Mouse (Mus musculus): ENCODE measurements at regions not wholly inside any gene's neighbourhood (a gene's known extent, or its start where the extent isn't known, plus 50 kb on each side); places are given as distances from the start of the nearest gene placed in this dataset.

DNA sequence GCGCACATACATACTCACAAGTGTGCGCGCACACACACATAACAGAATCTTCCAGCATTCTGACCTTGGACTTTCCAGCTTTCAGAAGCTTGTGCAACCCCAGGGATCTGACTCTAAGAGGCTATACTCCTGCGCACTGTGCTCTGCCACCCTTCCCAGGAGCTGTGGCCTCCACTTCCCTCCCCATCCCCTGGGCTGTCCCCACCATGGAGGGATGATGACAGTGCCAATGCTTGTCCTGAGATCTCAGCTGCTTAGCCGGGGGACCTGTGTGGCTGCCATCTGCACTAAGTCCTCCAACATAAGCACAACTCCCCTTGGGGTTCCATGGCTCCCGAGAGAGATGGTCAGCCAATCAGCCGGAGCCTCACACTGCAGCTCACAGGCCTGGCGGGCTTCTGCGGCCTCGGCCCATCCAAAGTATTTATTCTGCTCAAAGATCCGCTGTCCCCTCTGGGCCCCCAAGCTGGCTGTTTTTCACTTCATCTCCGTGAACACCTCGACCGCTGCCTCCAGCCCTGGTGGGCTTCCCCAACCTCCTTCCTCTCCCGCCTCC lies 412.3 kb downstream of the Ajap1 start:
- Histone ChIP-seq H3K36me3 (ENCODE audit: control insufficient read depth, insufficient read depth, low read length, poor library complexity, severe bottlenecking) (no peaks in the 10 kb centered on the region), H3K27me3 (ENCODE audit: control insufficient read depth, insufficient read depth, low read length, poor library complexity, severe bottlenecking) (no peaks in the 10 kb centered on the region)
- DNase-seq (ENCODE audit: low read depth, low spot score) = no peak

DNA sequence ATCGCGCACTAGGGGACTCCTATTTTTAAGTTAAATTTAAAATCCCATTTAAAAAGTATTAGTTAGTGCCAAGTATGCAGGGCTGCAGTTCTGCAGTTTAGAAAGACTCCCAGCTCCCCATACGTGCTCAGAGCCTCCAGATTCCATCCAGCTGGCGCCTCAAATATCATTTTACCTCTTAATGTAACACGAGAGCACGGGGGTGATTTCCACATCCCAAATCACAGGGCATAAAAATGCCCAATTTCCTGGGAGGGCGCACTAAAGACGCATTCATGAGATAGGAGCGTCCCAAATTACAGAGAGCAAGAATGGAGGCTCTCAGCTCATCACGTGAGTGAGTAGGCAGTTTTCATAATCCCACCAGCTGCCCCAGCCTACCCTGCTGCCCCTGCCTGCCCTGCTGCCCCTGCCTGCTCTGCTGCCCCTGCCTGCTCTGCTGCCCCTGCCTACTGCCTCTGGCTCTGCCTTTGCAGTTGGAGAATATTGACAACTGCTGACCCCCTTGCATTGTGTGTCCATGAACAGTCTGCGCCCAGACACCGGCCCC lies 414.1 kb downstream of the Ajap1 start:
- Histone ChIP-seq H3K36me3 (ENCODE audit: control insufficient read depth, insufficient read depth, low read length, poor library complexity, severe bottlenecking) (no peaks in the 10 kb centered on the region), H3K27me3 (ENCODE audit: control insufficient read depth, insufficient read depth, low read length, poor library complexity, severe bottlenecking) (no peaks in the 10 kb centered on the region)
- DNase-seq (ENCODE audit: low read depth, low spot score) = no peak

DNA sequence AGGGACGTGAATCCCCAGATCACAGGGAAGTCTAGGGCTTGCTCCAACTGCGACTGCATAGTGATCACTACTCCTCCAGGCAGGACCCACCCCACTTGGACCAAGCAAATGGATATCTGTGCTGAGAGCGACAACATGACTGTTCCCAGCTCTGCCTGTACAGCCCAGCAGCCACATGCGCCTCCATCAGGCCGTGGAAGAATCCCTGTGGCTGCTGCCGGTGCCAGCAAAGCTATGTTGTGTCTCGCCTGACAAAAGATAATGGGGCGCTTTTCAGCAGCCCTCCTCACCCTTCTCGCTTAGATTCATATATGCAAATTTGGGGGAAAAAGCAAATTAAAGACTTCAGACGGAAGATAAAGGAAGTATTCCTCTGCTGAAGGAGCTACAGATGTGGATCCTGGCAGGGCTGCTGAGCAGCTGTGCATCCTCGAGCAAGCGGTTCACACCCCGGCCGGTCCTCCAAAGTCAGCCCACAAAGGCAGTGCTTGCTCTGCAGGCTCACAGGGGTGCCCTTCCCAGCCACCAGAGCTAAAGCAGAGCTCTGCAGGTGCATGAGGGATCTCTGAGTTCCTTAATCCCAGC lies 418.5 kb downstream of the Ajap1 start:
- no peak for DNase-seq (ENCODE audit: low read depth, low spot score)
- Histone ChIP-seq H3K36me3 (ENCODE audit: control insufficient read depth, insufficient read depth, low read length, poor library complexity, severe bottlenecking) (no peaks in the 10 kb centered on the region), H3K27me3 (ENCODE audit: control insufficient read depth, insufficient read depth, low read length, poor library complexity, severe bottlenecking) (no peaks in the 10 kb centered on the region)

DNA sequence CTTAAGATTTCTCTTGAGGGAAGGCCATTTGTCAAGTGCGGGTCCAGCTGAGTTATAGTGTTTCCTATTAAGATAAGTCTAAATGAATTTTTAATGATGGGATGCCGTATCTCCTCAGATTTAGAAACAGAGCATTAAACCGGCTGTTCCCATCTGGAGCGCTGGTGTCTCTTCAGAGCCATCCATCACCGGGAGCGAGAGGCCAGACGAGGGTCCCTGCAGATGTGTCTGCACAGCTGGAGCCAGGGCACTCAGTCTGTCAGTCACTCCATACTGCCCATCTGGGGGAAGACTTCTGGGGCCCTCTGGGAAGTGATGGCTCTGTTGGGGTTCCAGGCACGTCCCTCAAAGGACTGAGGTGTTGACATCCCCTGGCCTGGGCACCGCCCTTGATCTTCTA lies 419.2 kb downstream of the Ajap1 start:
- Histone ChIP-seq H3K27me3 (ENCODE audit: control insufficient read depth, insufficient read depth, low read length, poor library complexity, severe bottlenecking) (no peaks in the 10 kb centered on the region), H3K36me3 (ENCODE audit: control insufficient read depth, insufficient read depth, low read length, poor library complexity, severe bottlenecking) (no peaks in the 10 kb centered on the region)
- DNase-seq (ENCODE audit: low read depth, low spot score) = no peak

DNA sequence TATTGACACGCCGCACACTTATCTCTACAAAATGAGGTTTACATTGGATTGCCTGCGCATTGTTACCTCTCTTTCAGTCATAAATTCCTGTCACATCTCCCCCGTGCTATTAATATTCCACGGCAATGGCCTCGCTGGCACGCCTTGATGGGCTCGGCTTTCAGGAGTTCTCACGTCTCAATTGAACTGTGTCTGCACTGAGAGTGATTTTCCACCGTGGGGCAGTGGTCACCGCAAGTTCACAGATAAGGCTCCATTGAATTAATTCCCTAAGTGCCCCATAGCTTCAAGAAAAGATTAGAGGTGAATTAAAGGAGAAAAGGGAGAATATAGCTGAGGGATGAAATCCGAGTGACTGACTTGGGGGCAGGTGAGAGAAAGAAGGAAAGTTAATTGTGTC lies 424.5 kb downstream of the Ajap1 start:
- no peak for DNase-seq (ENCODE audit: low read depth, low spot score)
- Histone ChIP-seq H3K36me3 (ENCODE audit: control insufficient read depth, insufficient read depth, low read length, poor library complexity, severe bottlenecking) (no peaks in the 10 kb centered on the region), H3K27me3 (ENCODE audit: control insufficient read depth, insufficient read depth, low read length, poor library complexity, severe bottlenecking) (no peaks in the 10 kb centered on the region)

DNA sequence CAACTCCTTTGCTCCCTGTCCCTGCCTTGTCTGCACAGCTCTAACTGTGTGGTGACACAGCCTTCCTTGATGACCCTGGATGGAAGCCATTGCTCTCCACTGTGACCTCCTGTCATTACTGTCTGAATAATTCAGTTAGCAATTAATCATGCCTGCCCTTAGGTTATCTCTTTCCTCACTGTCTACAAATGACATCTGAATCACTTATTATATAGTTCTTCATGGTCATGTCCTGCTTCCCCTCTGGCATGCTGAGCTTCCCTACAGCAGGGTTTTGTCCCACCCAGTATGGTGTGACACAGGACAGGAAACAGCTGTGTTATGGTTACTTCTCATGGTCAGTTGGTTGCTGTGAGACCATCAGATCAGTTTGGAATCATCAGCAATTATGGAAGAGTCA lies 458.9 kb downstream of the Ajap1 start:
- H3K27me3 ChIP-seq (ENCODE audit: control insufficient read depth, insufficient read depth, low read length, poor library complexity, severe bottlenecking) = no peaks in the 10 kb centered on the region
- H3K36me3 ChIP-seq (ENCODE audit: control insufficient read depth, insufficient read depth, low read length, poor library complexity, severe bottlenecking) = no peaks in the 10 kb centered on the region
- no peak for DNase-seq (ENCODE audit: low read depth, low spot score)

DNA sequence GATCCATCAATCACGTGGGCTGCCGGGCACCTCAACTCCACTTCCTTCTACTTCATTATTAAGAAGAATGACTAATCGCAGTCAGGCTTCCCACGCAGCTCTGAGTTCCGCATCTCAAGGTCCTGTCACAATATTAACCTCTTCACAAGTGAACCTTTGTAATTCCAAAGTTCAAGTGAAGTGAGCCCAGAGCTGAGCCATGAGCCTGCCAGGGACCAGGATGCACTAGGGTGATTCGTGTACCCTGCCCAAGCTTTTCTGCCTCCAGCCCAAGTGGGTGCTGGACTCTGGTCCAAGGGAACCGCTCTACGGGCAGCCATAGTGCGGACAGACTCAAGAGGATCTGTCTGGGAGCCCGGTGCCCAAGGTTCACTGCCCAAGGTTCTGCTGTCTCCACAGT lies 463.4 kb downstream of the Ajap1 start:
- Histone ChIP-seq H3K27me3 (ENCODE audit: control insufficient read depth, insufficient read depth, low read length, poor library complexity, severe bottlenecking) (no peaks in the 10 kb centered on the region), H3K36me3 (ENCODE audit: control insufficient read depth, insufficient read depth, low read length, poor library complexity, severe bottlenecking) (no peaks in the 10 kb centered on the region)
- DNase-seq (ENCODE audit: low read depth, low spot score) = no peak

DNA sequence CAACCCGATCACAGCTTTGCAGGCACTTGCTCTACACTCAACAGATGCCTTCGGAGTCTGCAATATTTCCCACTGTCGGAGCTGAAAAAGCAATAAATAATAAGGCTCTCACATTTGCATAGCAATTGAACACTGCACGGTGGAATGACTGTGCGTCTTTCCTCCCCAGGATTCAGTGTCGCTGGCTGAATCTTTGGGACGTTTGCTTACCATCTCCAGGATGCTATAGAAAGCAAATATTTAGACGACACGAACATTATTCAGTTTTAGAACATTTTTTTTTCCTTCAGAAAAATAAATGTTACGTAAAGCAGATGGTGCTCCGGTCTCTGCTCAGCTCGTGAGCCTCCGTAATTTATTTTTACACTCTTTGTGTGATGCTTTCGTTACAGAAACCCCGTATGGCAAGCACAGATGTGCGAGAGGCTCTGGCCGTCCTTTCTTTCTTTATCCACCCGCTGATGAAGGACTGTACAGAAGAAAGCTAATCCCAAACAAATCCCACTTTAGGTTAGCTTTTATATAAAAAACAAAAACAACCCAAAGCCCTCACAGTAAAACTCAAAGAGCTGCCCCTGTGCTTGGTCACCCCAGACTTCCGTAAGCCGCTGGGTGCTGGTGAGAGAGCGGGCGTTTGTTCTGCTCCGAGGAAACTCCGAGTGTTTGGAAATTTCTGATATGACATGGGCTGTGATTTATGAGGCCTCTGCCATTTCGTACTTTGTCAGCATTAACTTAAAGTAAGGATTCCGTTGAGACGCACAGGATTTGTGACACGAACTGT lies 464.3 kb downstream of the Ajap1 start:
- Histone ChIP-seq H3K36me3 (ENCODE audit: control insufficient read depth, insufficient read depth, low read length, poor library complexity, severe bottlenecking) (no peaks in the 10 kb centered on the region), H3K27me3 (ENCODE audit: control insufficient read depth, insufficient read depth, low read length, poor library complexity, severe bottlenecking) (no peaks in the 10 kb centered on the region)
- DNase-seq (ENCODE audit: low read depth, low spot score) = no peak

DNA sequence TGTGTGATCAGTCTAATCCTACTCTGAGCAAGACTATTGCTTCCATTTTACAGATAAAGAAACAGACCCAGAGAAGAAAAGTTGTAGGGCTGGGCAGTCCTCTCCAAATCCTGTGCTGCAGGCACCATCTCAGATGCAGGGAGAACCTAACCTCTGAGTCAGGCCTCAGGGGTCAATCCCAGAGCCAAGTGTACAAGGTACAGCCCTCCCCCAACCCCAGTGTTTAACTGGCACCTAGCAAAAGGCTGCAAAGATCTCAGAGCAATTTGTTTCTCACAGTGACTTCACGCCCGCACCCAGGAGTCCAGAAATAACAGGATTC lies 464.8 kb downstream of the Ajap1 start:
- no peaks in the 10 kb centered on the region for H3K36me3 ChIP-seq (ENCODE audit: control insufficient read depth, insufficient read depth, low read length, poor library complexity, severe bottlenecking)
- DNase-seq (ENCODE audit: low read depth, low spot score) = no peak
- H3K27me3 ChIP-seq (ENCODE audit: control insufficient read depth, insufficient read depth, low read length, poor library complexity, severe bottlenecking) = no peaks in the 10 kb centered on the region

DNA sequence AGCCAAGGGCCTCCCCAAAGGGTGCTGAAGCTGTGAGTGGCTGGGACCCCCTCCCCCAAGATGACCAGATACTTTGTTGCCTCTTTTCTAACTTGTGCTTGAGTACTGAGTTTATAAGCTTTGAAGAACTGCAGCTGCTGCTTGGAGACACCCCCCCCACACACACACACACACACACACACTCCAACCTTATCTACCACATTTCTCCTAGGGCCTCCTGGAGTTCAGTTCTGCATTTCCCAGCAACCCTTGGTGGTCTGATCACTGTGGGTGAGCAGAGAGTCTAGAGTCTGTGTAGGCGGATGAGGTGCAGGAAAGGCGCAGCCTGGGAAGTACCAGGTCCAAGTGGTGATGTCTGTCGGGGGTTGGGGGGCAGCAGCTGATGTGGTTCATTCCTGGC lies 479.3 kb downstream of the Ajap1 start:
- Histone ChIP-seq H3K36me3 (ENCODE audit: control insufficient read depth, insufficient read depth, low read length, poor library complexity, severe bottlenecking) (no peaks in the 10 kb centered on the region), H3K27me3 (ENCODE audit: control insufficient read depth, insufficient read depth, low read length, poor library complexity, severe bottlenecking) (no peaks in the 10 kb centered on the region)
- no peak for DNase-seq (ENCODE audit: low read depth, low spot score)

DNA sequence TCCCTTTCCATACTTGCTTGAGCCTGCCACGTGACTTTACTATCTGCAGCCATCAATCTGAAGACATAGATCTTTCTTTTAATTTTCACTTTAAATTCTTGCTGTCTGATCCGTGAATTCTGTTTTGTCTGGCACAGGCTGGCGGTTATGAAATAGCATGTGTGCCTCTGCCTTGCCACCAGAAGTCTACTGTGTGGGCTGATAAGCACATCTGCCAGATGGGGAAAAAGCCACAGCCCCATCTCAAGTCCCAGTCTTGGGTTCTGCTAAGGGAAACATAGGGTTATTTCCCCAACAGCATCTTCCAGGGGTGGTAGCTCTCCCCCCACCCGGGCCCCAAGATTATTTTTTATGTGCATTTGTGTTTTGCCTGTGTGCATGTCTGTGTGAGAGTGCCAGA lies 480.1 kb downstream of the Ajap1 start:
- no peaks in the 10 kb centered on the region for H3K27me3 ChIP-seq (ENCODE audit: control insufficient read depth, insufficient read depth, low read length, poor library complexity, severe bottlenecking)
- no peak for DNase-seq (ENCODE audit: low read depth, low spot score)
- no peaks in the 10 kb centered on the region for H3K36me3 ChIP-seq (ENCODE audit: control insufficient read depth, insufficient read depth, low read length, poor library complexity, severe bottlenecking)

DNA sequence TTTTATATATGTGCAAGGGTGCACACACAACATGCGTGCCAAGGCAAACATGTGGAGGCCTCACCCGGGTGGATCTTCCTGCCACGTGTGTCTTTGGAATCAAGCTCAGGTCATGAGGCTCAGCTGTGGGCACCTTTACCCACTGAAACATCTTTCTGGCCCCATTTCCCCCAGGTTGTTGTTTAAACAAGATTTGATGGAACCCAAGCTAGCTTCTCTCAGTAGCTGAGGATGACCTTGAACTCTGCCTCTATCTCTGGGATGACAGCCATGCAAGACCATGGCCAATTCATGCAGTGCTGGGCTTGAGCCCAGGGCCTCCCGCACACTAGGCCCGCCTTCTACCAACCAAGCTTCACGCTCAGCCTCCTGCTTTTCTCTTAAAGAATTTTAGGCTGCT lies 480.9 kb downstream of the Ajap1 start:
- DNase-seq (ENCODE audit: low read depth, low spot score) = no peak
- Histone ChIP-seq H3K27me3 (ENCODE audit: control insufficient read depth, insufficient read depth, low read length, poor library complexity, severe bottlenecking) (no peaks in the 10 kb centered on the region), H3K36me3 (ENCODE audit: control insufficient read depth, insufficient read depth, low read length, poor library complexity, severe bottlenecking) (no peaks in the 10 kb centered on the region)

DNA sequence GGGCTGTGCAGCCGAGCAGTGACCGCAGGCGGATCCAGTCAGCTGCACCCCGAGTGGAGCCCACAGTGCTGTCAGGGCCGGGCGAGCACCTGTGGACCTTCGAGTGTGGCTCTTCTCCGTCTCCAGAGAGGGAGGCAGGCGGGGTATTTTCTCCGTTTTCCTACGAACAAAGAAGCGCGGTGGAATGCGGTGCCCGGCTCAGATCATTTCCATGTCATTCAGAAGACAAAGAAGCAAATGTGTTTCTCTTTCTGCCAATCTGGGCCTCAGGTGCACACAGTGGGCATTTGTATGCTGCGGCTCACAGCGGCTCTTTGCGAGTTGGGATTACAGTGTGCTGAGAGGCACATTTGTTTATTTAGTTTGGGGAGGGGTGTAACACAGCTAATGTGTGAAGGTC lies 483.1 kb downstream of the Ajap1 start:
- no peak for DNase-seq (ENCODE audit: low read depth, low spot score)
- no peaks in the 10 kb centered on the region for H3K36me3 ChIP-seq (ENCODE audit: control insufficient read depth, insufficient read depth, low read length, poor library complexity, severe bottlenecking)
- H3K27me3 ChIP-seq (ENCODE audit: control insufficient read depth, insufficient read depth, low read length, poor library complexity, severe bottlenecking) = no peaks in the 10 kb centered on the region

DNA sequence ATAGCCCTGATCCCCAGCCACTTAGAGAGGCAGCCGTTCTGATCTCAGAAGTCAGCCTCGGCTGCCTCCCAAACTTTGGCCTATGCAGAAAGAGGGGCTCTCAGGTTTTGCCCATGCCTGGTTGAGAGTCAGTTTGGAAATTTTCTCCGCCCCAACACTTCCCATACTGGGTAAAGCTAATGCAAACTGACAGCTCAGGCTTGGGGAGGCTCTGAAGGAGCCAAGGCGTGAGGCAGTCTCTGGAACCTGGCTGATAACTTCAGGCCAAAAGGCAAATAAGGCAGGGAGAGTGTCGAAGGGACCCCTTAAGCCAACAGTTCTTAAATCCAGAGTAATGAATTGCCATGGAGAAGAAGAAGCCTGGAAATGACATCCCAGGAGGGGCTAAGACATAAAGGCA lies 485.4 kb downstream of the Ajap1 start:
- H3K27me3 ChIP-seq (ENCODE audit: control insufficient read depth, insufficient read depth, low read length, poor library complexity, severe bottlenecking) = no peaks in the 10 kb centered on the region
- no peak for DNase-seq (ENCODE audit: low read depth, low spot score)
- H3K36me3 ChIP-seq (ENCODE audit: control insufficient read depth, insufficient read depth, low read length, poor library complexity, severe bottlenecking) = no peaks in the 10 kb centered on the region

DNA sequence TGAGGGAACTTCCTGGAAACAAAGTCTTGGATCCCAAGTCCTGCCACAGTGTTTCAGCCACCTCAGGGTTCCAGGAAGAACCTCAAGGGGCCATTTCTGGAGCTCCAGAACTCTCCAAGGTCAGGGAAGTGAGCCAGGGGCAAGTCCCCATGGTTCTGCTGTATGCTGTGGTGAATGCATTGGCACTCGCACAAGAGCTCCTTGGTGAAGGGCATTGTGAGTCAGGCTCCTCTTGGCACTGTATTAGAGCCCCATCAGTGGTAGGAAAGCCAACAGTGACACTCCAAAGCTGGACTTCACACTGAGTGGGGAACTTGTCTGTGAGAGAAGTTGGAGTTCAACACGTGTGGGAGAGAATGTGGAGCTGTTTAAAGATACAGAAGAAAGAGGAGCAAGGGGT lies 486.0 kb downstream of the Ajap1 start:
- DNase-seq (ENCODE audit: low read depth, low spot score) = no peak

More for the DNA sequence above, 486.0 kb downstream of the Ajap1 start:
- Histone ChIP-seq H3K36me3 (ENCODE audit: control insufficient read depth, insufficient read depth, low read length, poor library complexity, severe bottlenecking) (no peaks in the 10 kb centered on the region), H3K27me3 (ENCODE audit: control insufficient read depth, insufficient read depth, low read length, poor library complexity, severe bottlenecking) (no peaks in the 10 kb centered on the region)

Measured in splenic B cell, adult 2 months (primary cell).